Mouse (Mus musculus) forebrain, embryonic 11.5 days (tissue): ENCODE measurements around the gene Lefty1. TPM values are rescaled to one million over a fixed set of nuclear protein-coding genes. Genes with fewer than 3 reads are reported as not detected.

Experiments
- ATAC-seq: fragments of 200-750 bp; cut with Nextera tagmentation; replicated peaks from 2 replicates; pipeline ENCODE4 v1.8.0; 2017; ENCODE audit warnings: moderate TSS enrichment; ENCODE audit not compliant: low FRiP score
- DNase-seq: peaks from one replicate; pipeline ENCODE4 v3.0.0-alpha.2; 2017; ENCODE audit warnings: low spot score
- H3K27ac ChIP-seq: fragments of 300-500 bp; sonication (generic); 2 replicates; pipeline ENCODE4 v1.5.1; 2014; ENCODE audit warnings: low read depth, low read length
- H3K27me3 ChIP-seq: fragments of 300-500 bp; sonication (generic); 2 replicates; pipeline ENCODE4 v1.6.1; 2014; ENCODE audit warnings: mild to moderate bottlenecking, low read length, mixed read lengths; ENCODE audit not compliant: control insufficient read depth, insufficient read depth
- H3K36me3 ChIP-seq: fragments of 300-500 bp; sonication (generic); 2 replicates; pipeline ENCODE4 v1.6.1; 2014; ENCODE audit warnings: mild to moderate bottlenecking, low read length, moderate library complexity, mixed read lengths; ENCODE audit not compliant: control insufficient read depth, insufficient read depth
- H3K4me1 ChIP-seq: fragments of 300-500 bp; sonication (generic); replicated peaks from 2 replicates; pipeline ENCODE4 v1.6.1; 2014; ENCODE audit warnings: low read length, mixed read lengths; ENCODE audit not compliant: control insufficient read depth, insufficient read depth
- H3K4me2 ChIP-seq: fragments of 300-500 bp; sonication (generic); 2 replicates; pipeline ENCODE4 v1.6.1; 2014; ENCODE audit warnings: low read depth, mild to moderate bottlenecking, low read length, moderate library complexity, mixed read lengths; ENCODE audit not compliant: severe bottlenecking
- H3K4me3 ChIP-seq: fragments of 300-500 bp; sonication (generic); 2 replicates; pipeline ENCODE4 v1.5.1; 2014; ENCODE audit warnings: low read depth, low read length
- H3K9ac ChIP-seq: fragments of 300-500 bp; sonication (generic); 2 replicates; pipeline ENCODE4 v1.6.1; 2014; ENCODE audit warnings: low read length
- H3K9me3 ChIP-seq: fragments of 300-500 bp; sonication (generic); 2 replicates; pipeline ENCODE4 v1.6.1; 2016; ENCODE audit warnings: low read length, mixed read lengths; ENCODE audit not compliant: control insufficient read depth
- WGBS: fragments of 180-500 bp; shearing (Covaris S2); extraction: QIAGEN DNeasy Blood & Tissue Kit; methylation state at CpG from one replicate; pipeline ENCODE4 v1.1.7; 2014; 5-methylcytosine and 5-hydroxymethylcytosine counted together
- polyA plus RNA-seq: library from polyadenylated mRNA; unstranded; fragments of >200 nt; fragmentation: Nextera tagmentation; extraction: Ambion mirVana; gene quantifications from 2 replicates; pipeline ENCODE4 v1.2.1, GENCODE M21; 2014

Gene Lefty1
- polyA plus RNA-seq, 1 experiment from 2014 or later = 0.45 TPM

GRCm38 (mm10) chr1:180903666-180904038, 31.2 kb upstream of the Lefty1 start:
- ATAC-seq (peak; percentile 13; the same call in 1 of the 2 replicates), DNase-seq (no peak)
- Histone ChIP-seq H3K9me3 (no peaks in the 10 kb centered on the region), H3K27ac (no peak overlapping the region; the same call in 1 of the 2 replicates), H3K4me1 (peaks cover 6% of the 10 kb centered on the region; the same call in 1 of the 2 replicates), H3K4me2 (peak overlapping the region; percentile 87), H3K36me3 (peaks cover 3% of the 10 kb centered on the region; the same call in 1 of the 2 replicates), H3K9ac (peak overlapping the region; percentile 93), H3K27me3 (no peaks in the 10 kb centered on the region), H3K4me3 (peak overlapping the region; percentile 86; the same call in 1 of the 2 replicates)
- WGBS = 42% methylated on average over 10 of the region's 10 CpGs

GRCm38 (mm10) chr1:180904039-180904814, 30.6 kb upstream of the Lefty1 start, which contains the start of gene Pycr2:
Gene Pycr2, plus strand, starts transcription at chr1:180904293.
- ATAC-seq = peak; percentile 98
- Histone ChIP-seq H3K36me3 (peaks cover 3% of the 10 kb centered on the region; the same call in 1 of the 2 replicates), H3K27ac (peak within 1 kb of the TSS; percentile 66), H3K9ac (peak within 1 kb of the TSS; percentile 93), H3K4me3 (peak within 1 kb of the TSS; percentile 86), H3K4me2 (peak within 1 kb of the TSS; percentile 87), H3K9me3 (no peaks in the 10 kb centered on the region), H3K4me1 (peaks cover 6% of the 10 kb centered on the region; the same call in 1 of the 2 replicates), H3K27me3 (no peaks in the 10 kb centered on the region)
- under 1% methylated on average over 52 of the region's 52 CpGs for WGBS
- DNase-seq = peak; percentile 97

- DNase-seq (no peak), ATAC-seq (no peak; the same call in 1 of the 2 replicates)
- no peak overlapping the region for H3K27ac ChIP-seq
- H3K36me3 ChIP-seq = peaks cover 3% of the 10 kb centered on the region; the same call in 1 of the 2 replicates
- 7% methylated on average over 5 of the region's 5 CpGs for WGBS
- no peaks in the 10 kb centered on the region for H3K27me3 ChIP-seq
- H3K9me3 ChIP-seq = no peaks in the 10 kb centered on the region
- H3K4me2 ChIP-seq = peak overlapping the region; percentile 87
- H3K4me1 ChIP-seq = peaks cover 6% of the 10 kb centered on the region; the same call in 1 of the 2 replicates
- peak overlapping the region; percentile 86 for H3K4me3 ChIP-seq
- peak overlapping the region; percentile 93 for H3K9ac ChIP-seq
These were observed 30.1 kb upstream of the Lefty1 start for GRCm38 (mm10) chr1:180904815-180905080.

- no peaks in the 10 kb centered on the region for H3K27me3 ChIP-seq
- peak overlapping the region; percentile 86 for H3K4me3 ChIP-seq
- peak overlapping the region; percentile 87 for H3K4me2 ChIP-seq
- H3K27ac ChIP-seq = no peak overlapping the region
- peaks cover 6% of the 10 kb centered on the region; the same call in 1 of the 2 replicates for H3K4me1 ChIP-seq
- no peak for DNase-seq
- H3K9me3 ChIP-seq = no peaks in the 10 kb centered on the region
- H3K36me3 ChIP-seq = peaks cover 3% of the 10 kb centered on the region; the same call in 1 of the 2 replicates
- 66% methylated on average over 6 of the region's 6 CpGs for WGBS
- peak overlapping the region; percentile 93 for H3K9ac ChIP-seq
- no peak for ATAC-seq
These were observed 29.5 kb upstream of the Lefty1 start for GRCm38 (mm10) chr1:180905307-180905706.

GRCm38 (mm10) chr1:180905876-180906275, 28.9 kb upstream of the Lefty1 start:
- peak overlapping the region; percentile 87; the same call in 1 of the 2 replicates for H3K4me2 ChIP-seq
- H3K9ac ChIP-seq = no peak overlapping the region
- H3K9me3 ChIP-seq = no peaks in the 10 kb centered on the region
- DNase-seq (no peak), ATAC-seq (no peak)
- H3K27ac ChIP-seq = no peak overlapping the region
- 93% methylated on average over 17 of the region's 17 CpGs for WGBS
- H3K4me3 ChIP-seq = peak overlapping the region; percentile 86; the same call in 1 of the 2 replicates
- H3K36me3 ChIP-seq = peaks cover 3% of the 10 kb centered on the region; the same call in 1 of the 2 replicates
- H3K4me1 ChIP-seq = peaks cover 6% of the 10 kb centered on the region; the same call in 1 of the 2 replicates
- no peaks in the 10 kb centered on the region for H3K27me3 ChIP-seq

GRCm38 (mm10) chr1:180906461-180907147, 28.2 kb upstream of the Lefty1 start:
- DNase-seq (no peak), ATAC-seq (no peak)
- Histone ChIP-seq H3K36me3 (peaks cover 3% of the 10 kb centered on the region; the same call in 1 of the 2 replicates), H3K4me3 (no peak overlapping the region), H3K27me3 (no peaks in the 10 kb centered on the region), H3K4me1 (peaks cover 6% of the 10 kb centered on the region; the same call in 1 of the 2 replicates), H3K9ac (no peak overlapping the region), H3K9me3 (no peaks in the 10 kb centered on the region), H3K27ac (no peak overlapping the region), H3K4me2 (no peak overlapping the region)
- WGBS = 91% methylated on average over 24 of the region's 24 CpGs

GRCm38 (mm10) chr1:180911138-180911537, 23.7 kb upstream of the Lefty1 start:
- WGBS = 55% methylated on average over 8 of the region's 8 CpGs
- ATAC-seq (no peak), DNase-seq (no peak)
- Histone ChIP-seq H3K27me3 (no peaks in the 10 kb centered on the region), H3K9me3 (no peaks in the 10 kb centered on the region), H3K4me1 (no peaks in the 10 kb centered on the region), H3K4me2 (no peak overlapping the region), H3K9ac (no peak overlapping the region), H3K27ac (no peak overlapping the region), H3K4me3 (no peak overlapping the region), H3K36me3 (peaks cover 3% of the 10 kb centered on the region; the same call in 1 of the 2 replicates)

- H3K36me3 ChIP-seq = peaks cover 3% of the 10 kb centered on the region; the same call in 1 of the 2 replicates
- H3K4me3 ChIP-seq = no peak overlapping the region
- H3K4me1 ChIP-seq = no peaks in the 10 kb centered on the region
- no peak overlapping the region for H3K27ac ChIP-seq
- no peaks in the 10 kb centered on the region for H3K27me3 ChIP-seq
- H3K4me2 ChIP-seq = no peak overlapping the region
- WGBS = 60% methylated on average over 20 of the region's 20 CpGs
- DNase-seq (no peak), ATAC-seq (no peak)
- no peaks in the 10 kb centered on the region for H3K9me3 ChIP-seq
- H3K9ac ChIP-seq = no peak overlapping the region
These were observed 23.1 kb upstream of the Lefty1 start for GRCm38 (mm10) chr1:180911653-180912287.
